Mouse (Mus musculus) lung, adult 2 months (tissue): ENCODE data around the gene Use1. TPM values are rescaled to one million over a fixed set of nuclear protein-coding genes. Genes with fewer than 3 reads are reported as not detected.

Source experiments
- DNase-seq: peaks from one replicate; pipeline ENCODE4 v3.0.0; 2022
- H3K4me1 ChIP-seq: fragments of 200-500 bp; 2 replicates; pipeline ENCODE4 v1.6.1; 2011; ENCODE audit warnings: low read length; ENCODE audit not compliant: control insufficient read depth, insufficient read depth
- H3K4me3 ChIP-seq: fragments of 200-500 bp; replicated peaks from 2 replicates; pipeline ENCODE3; 2011; ENCODE audit warnings: low read depth, mild to moderate bottlenecking, control low read depth, low read length; ENCODE audit errors: extremely low read depth
- CTCF ChIP-seq: fragments of 200-500 bp; IDR thresholded peaks from 2 replicates; pipeline ENCODE4 v1.5.1; 2011; ENCODE audit warnings: mild to moderate bottlenecking, low read length, control low read depth; ENCODE audit not compliant: insufficient read depth
- POLR2A ChIP-seq: fragments of 200-500 bp; IDR thresholded peaks from 2 replicates; pipeline ENCODE4 v1.6.1; 2011; ENCODE audit warnings: low read depth, mild to moderate bottlenecking, control low read depth, low read length, borderline replicate concordance; ENCODE audit errors: extremely low read depth
- WGBS: fragments of 180-500 bp; shearing (Covaris S2); methylation state at CpG from one replicate; pipeline ENCODE4 v1.1.7; 2018; 5-methylcytosine and 5-hydroxymethylcytosine counted together
- polyA plus RNA-seq: library from polyadenylated mRNA; depleted of rRNA; stranded (reverse); fragments of >200 nt; gene quantifications from 2 replicates; pipeline ENCODE4 v1.2.3, GENCODE M21; 2012

The Use1 gene
- polyA plus RNA-seq, 1 experiment, result 121 TPM

DNA sequence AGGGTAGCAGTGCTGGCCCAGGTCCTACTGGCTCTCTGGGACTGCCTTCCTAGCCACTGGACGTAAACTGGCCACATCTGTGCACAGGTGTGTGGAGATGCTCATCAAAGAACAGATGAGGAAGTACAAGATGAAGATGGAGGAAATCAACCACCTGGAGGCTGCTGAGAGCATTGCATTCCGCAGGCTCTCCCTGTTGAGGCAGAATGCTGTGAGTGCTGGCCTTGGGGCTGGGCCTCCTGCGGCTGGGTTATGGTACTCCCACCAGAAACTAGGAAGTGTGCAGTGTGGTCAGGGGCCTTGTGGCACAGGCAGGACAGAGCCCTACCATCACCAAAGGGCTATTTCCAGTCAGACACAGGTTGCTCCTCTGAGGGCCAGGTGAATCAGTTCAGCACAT lies 8.6 kb upstream of the Use1 start:
- no peak for DNase-seq
- Histone ChIP-seq H3K4me3 (no peak overlapping the region), H3K4me1 (no peaks in the 10 kb centered on the region)
- WGBS, result 78% methylated on average over 3 of the region's 3 CpGs
- TF ChIP-seq CTCF, result no peak
- TF ChIP-seq POLR2A, result no peak

DNA sequence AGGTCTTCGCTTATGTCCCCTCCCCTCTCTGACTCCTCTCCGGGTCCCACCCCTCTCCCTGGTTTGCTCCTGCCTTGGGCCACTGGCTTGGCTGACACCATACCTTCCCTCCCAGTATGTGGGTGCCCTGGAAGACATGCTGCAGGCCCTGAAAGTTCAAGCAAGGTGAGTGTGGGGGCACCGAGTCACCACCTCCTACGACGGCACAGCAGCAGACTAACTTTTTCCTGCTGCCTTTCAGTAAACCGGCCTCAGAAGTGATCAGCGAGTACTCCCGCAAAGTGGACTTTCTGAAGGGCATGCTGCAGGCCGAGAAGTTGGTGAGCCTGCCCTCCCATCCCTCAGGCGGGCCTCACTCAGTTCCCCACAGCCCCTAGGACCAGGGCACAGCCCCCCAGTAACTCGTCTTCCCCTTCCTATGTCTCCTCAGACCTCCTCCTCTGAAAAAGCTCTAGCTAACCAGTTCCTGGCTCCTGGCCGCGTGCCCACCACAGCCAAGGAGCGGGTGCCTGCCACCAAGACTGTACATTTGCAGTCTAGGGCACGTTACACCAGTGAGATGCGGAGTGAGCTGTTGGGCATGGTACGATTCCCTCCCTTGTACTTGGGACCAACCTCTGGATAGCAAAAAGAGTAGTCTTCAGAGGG lies 1.0 kb downstream of the Use1 start:
- WGBS, result 24% methylated on average over 17 of the region's 17 CpGs
- TF ChIP-seq POLR2A (no peak), CTCF (no peak)
- no peak for DNase-seq
- H3K4me3 ChIP-seq, result peak overlapping the region; percentile 84
- H3K4me1 ChIP-seq, result peaks cover 9% of the 10 kb centered on the region

DNA sequence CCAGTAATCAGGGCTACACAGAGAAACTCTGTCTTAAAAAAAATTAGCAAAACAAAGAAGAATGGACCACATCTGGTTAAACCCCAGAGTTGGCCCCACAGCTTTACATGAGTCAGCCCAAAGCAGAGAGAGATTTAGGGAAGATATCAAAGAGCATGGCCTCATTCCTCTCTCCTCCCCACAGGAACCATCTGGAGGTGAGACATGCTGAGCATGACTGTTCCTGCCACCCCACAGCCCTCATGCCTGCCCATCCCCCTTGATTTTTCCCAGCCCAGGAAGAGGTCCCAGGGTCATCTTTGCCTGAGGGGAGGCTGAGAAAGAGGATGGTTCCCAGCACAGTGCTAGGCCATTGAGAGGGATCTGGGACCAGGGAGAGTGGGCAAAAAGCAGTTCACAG lies 1.7 kb downstream of the Use1 start:
- no peak for DNase-seq
- Histone ChIP-seq H3K4me1 (peaks cover 9% of the 10 kb centered on the region), H3K4me3 (no peak overlapping the region)
- TF ChIP-seq POLR2A (no peak), CTCF (no peak)

DNA sequence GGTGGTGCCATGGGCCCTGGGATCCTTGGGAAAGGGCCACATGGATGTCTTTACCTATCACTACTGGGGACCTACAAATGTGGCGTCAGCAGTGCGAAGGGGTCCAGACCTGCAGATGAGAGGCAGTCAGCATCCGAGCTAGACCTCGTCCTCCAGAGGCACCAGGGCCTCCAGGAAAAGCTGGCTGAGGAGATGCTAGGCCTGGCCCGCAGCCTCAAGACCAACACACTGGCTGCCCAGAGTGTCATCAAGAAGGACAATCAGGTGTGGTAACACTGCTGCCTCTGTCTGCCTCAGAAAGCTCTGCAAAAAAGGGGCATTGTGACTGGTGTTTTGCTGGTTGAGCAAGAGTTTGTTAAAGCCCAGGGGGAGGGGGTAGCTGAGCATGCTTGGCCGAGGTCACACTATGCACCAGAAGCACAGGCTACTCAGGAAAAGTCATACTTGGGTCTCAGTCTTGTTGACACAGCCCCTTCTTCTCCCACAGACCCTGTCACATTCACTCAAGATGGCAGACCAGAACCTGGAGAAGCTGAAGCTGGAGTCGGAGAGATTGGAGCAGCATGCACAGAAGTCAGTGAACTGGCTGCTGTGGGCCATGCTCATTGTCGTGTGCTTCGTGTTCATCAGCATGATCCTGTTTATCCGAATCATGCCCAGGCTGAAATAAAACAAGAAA lies 2.5 kb downstream of the Use1 start:
- Histone ChIP-seq H3K4me3 (no peak overlapping the region), H3K4me1 (peaks cover 9% of the 10 kb centered on the region)
- 90% methylated on average over 10 of the region's 10 CpGs for WGBS
- no peak for DNase-seq
- TF ChIP-seq CTCF (no peak), POLR2A (no peak)

DNA sequence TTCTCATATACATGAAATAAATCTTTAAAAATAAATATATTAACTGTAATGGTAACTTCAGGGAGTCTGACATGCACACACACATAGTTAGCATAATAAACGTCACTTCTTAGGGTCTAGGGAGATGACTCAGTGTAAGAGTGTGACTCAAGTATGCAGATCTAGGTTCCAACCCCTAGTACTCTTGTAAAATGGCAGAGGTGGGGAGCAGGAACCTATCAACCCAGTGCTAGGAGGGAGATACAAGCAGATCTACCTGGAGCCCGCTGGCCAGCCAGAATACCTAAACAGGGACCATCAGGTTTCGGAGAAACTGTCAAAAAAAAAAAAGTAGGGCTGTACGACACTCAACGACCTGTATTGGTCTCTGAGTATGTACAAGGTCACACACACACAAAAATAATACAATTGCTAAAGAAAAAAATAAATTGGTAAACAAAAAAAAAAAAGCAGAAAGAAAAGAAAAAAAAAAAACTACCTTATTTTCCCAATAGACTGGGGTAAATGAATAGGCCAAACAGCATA lies 4.1 kb downstream of the Use1 start:
- TF ChIP-seq POLR2A (no peak), CTCF (no peak)
- Histone ChIP-seq H3K4me1 (peaks cover 16% of the 10 kb centered on the region), H3K4me3 (peak overlapping the region; percentile 94)
- 13% methylated on average over 5 of the region's 5 CpGs for WGBS
- DNase-seq, result no peak

DNA sequence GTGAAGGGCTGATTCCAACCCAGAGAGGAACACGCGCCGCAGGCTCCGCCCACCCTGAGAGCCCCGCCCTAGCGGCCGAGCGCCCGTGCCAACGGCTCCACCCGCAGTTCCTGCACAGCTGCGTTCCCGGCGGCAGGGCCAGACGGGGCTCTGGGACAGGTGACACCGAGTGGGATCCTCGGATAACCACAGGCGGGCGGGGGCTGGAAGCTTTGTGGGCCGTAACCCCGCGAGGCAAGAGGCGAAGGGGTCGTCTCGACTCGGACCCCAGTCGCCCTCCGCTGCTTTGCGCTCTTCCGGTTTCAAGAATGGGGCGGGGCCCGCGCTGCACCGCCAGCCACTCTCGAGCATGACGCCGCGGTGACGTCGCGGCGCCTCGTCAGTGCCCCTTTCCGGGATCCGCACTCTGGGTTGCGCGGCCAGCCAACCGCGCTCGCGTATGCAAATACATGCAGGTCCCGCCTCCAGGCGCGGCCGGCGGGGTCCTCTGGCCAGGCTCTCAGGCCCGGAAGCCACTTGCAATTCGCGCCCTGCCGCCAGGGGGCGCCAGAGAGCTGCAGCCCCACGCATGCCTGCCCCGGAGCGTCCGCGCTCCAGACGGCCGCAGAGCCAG lies 4.7 kb downstream of the Use1 start, which contains the start of gene Ocel1:
Ocel1 (plus strand) TSS at position 63 of the 613 bp plus-strand sequence.
- Histone ChIP-seq H3K4me1 (peaks cover 20% of the 10 kb centered on the region), H3K4me3 (peak within 1 kb of the TSS; percentile 94)
- TF ChIP-seq POLR2A, result peak; percentile 88
- peak; percentile 66 for TF ChIP-seq CTCF
- DNase-seq, result peak; percentile 97
- WGBS, result under 1% methylated on average over 67 of the region's 68 CpGs

DNA sequence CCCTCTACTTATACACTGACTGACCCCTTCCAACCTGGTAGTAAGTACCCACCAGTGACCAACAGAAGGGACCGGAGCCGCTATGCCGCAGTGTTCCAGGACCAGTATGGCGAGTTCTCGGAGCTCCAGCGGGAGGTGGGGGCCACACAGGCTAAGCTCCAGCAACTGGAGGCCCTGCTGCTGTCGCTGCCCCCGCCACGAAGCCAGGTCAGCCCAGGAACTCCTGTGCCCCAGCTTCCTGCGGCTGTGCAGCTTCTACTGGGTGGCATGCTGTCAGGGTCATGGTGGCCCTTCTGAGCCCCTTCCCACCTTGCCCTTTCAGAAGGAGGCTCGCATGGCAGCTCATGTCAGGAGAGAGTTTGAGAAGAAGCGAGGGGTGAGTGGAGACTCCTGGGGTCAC lies 5.8 kb downstream of the Use1 start:
- WGBS, result 85% methylated on average over 12 of the region's 12 CpGs
- TF ChIP-seq CTCF (no peak), POLR2A (no peak)
- no peak for DNase-seq
- Histone ChIP-seq H3K4me3 (no peak overlapping the region), H3K4me1 (peaks cover 21% of the 10 kb centered on the region)

DNA sequence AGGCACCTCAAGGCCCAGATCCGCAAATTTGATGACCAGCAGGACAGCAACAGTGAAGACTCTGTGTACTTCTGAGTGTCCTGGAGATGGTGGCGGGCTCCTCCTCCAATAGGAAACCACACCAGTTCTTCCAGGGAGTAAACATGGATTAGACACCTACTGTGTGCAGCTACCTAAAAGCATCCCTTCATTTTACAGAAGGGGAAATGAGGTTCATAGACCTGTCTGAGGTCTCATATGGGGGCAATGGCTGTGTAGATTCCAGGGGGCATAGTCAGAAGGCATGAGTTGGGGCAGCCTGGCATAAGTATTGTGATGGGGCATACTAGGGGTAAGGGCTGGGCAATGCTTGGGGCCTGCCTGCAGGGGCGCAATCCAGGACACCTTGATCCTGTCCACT lies 6.4 kb downstream of the Use1 start:
- no peak overlapping the region for H3K4me3 ChIP-seq
- TF ChIP-seq POLR2A, result no peak
- TF ChIP-seq CTCF, result no peak
- DNase-seq, result no peak
- peaks cover 17% of the 10 kb centered on the region for H3K4me1 ChIP-seq
- 93% methylated on average over 3 of the region's 3 CpGs for WGBS

DNA sequence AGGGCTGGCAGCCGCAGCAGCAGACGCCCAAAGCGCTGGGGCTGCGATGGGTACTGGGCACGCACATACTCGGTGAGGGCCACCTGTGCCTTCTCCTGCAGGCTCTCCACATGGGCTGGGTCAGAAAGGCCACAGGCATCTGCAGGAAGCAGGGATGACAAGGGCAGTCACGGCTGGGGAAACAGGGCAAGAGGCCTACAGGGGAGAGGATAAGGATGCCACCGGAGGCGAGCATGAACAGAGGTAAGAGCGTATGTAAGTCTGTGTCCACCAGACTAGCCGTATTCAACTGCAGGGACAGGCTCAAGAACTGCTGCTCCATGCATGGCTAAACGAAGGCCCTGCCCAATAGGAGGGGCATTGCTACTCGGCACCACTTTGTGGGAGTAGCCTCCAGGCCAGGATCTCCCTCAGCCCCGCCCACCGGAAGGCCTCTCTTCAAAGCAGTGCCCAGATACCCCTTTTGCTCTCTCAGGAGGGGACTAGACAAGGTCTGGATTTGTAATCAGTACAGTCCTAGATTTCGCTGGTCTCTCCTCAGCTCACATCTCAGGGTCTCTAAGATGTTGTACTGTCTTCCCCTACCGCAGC lies 8.1 kb downstream of the Use1 start:
- 75% methylated on average over 17 of the region's 17 CpGs for WGBS
- Histone ChIP-seq H3K4me1 (peaks cover 20% of the 10 kb centered on the region), H3K4me3 (no peak overlapping the region)
- TF ChIP-seq POLR2A (0 out of 2 replicates have a peak, but pooled peaks have one; percentile 4), CTCF (no peak)
- DNase-seq, result no peak
